Mouse (Mus musculus) neural tube, embryonic 15.5 days (tissue): ENCODE data around the gene Hoxd10. TPM values are rescaled to one million over a fixed set of nuclear protein-coding genes. Genes with fewer than 3 reads are reported as not detected.
A peak's percentile ranks its signal among the peaks of the same experiment; 100 is the strongest.

Experiments used
- ATAC-seq: fragments of 200-750 bp; cut with Nextera tagmentation; 2 replicates; pipeline ENCODE4 v1.8.0; 2017; ENCODE audit warnings: mild to moderate bottlenecking, moderate TSS enrichment, moderate library complexity; ENCODE audit not compliant: low FRiP score
- H3K27ac ChIP-seq: fragments of 300-500 bp; sonication (generic); replicated peaks from 2 replicates; pipeline ENCODE4 v1.5.1; 2015; ENCODE audit warnings: mild to moderate bottlenecking, inconsistent platforms
- H3K27me3 ChIP-seq: fragments of 300-500 bp; sonication (generic); replicated peaks from 2 replicates; pipeline ENCODE4 v1.6.1; 2015; ENCODE audit warnings: inconsistent platforms
- H3K36me3 ChIP-seq: fragments of 300-500 bp; sonication (generic); 2 replicates; pipeline ENCODE4 v1.6.1; 2015; ENCODE audit warnings: inconsistent platforms
- H3K4me1 ChIP-seq: fragments of 300-500 bp; sonication (generic); 2 replicates; pipeline ENCODE4 v1.6.1; 2015; ENCODE audit warnings: inconsistent platforms
- H3K4me2 ChIP-seq: fragments of 300-500 bp; sonication (generic); 2 replicates; pipeline ENCODE4 v1.6.1; 2015; ENCODE audit warnings: inconsistent platforms, mild to moderate bottlenecking, moderate library complexity
- H3K4me3 ChIP-seq: fragments of 300-500 bp; sonication (generic); replicated peaks from 2 replicates; pipeline ENCODE4 v1.5.1; 2015; ENCODE audit warnings: mild to moderate bottlenecking, inconsistent platforms
- H3K9ac ChIP-seq: fragments of 300-500 bp; sonication (generic); replicated peaks from 2 replicates; pipeline ENCODE4 v1.6.1; 2015; ENCODE audit warnings: mild to moderate bottlenecking, inconsistent platforms
- H3K9me3 ChIP-seq: fragments of 300-500 bp; sonication (generic); replicated peaks from 2 replicates; pipeline ENCODE4 v1.6.1; 2016; ENCODE audit warnings: inconsistent platforms
- WGBS: fragments of 180-500 bp; shearing (Covaris S2); methylation state at CpG from one replicate; pipeline ENCODE4 v1.1.7; 2015; ENCODE audit warnings: mixed read lengths; 5-methylcytosine and 5-hydroxymethylcytosine counted together
- polyA plus RNA-seq: library from polyadenylated mRNA; unstranded; fragments of >200 nt; fragmentation: Nextera tagmentation; extraction: Ambion mirVana; gene quantifications from 2 replicates; pipeline ENCODE4 v1.2.1, GENCODE M21; 2015

Gene Hoxd10
- polyA plus RNA-seq, 1 experiment from 2014 or later = 61.8 TPM

DNA sequence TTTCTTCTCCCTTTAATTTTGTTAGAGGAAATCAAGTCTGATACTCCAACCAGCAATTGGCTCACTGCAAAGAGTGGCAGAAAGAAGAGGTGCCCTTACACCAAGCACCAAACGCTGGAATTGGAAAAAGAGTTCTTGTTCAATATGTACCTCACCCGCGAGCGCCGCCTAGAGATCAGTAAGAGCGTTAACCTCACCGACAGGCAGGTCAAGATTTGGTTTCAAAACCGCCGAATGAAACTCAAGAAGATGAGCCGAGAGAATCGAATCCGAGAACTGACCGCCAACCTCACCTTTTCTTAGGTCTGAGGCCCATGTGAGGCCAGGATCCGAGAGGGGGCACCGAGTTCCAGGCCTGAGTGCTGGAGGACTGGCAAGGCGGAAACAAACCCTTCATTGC is 2.3 kb downstream of the Hoxd10 start:
- Histone ChIP-seq H3K27me3 (peaks cover 51% of the 10 kb centered on the region), H3K4me2 (peak overlapping the region; percentile 68), H3K9me3 (no peaks in the 10 kb centered on the region), H3K9ac (no peak overlapping the region), H3K36me3 (no peaks in the 10 kb centered on the region), H3K4me1 (peaks cover 46% of the 10 kb centered on the region), H3K4me3 (peak overlapping the region; percentile 50), H3K27ac (peak overlapping the region; percentile 84)
- 2% methylated on average over 16 of the region's 16 CpGs for WGBS
- ATAC-seq = no peak

- peaks cover 56% of the 10 kb centered on the region for H3K4me1 ChIP-seq
Observed at GRCm38 (mm10) chr2:74695383-74695782, 3.7 kb downstream of the Hoxd10 start.

DNA sequence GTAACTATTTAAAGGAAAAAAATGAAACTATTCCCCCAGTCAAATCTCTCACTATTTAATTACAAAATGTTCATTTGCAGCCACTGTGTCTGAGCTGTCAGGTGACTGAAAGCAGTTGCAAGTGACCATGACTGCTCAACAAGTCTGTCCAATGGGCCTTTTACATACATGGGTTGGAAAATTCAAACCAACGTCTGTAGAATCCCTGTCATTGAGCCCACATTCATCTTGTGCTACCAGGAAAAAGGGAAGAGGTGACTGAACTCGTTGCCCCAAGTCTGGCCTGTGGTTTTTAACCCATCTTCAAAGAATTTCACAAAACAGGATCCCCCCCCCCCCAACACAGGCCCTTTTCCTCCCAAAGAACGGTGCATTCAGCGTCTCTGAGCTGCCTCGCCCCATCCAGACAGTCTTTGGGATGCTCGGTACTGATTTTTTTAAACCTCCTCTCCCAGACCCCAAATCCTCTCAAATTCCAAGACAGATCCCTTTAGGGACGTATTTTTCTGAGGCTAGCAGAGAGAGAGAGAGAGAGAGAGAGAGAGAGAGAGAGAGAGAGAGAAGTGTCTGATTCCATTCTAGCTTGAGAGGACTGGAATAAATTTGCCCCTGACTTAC is 4.2 kb downstream of the Hoxd10 start:
- Histone ChIP-seq H3K4me3 (peak overlapping the region; percentile 50), H3K4me1 (peaks cover 60% of the 10 kb centered on the region)
- ATAC-seq = no peak

More at GRCm38 (mm10) chr2:74695383-74695782, 3.7 kb downstream of the Hoxd10 start:
- Histone ChIP-seq H3K27ac (peak overlapping the region; percentile 28; the same call in 1 of the 2 replicates), H3K4me2 (peak overlapping the region; percentile 68), H3K36me3 (no peaks in the 10 kb centered on the region), H3K4me3 (peak overlapping the region; percentile 50; the same call in 1 of the 2 replicates), H3K27me3 (peaks cover 50% of the 10 kb centered on the region), H3K9me3 (no peaks in the 10 kb centered on the region), H3K9ac (0 out of 2 replicates have a peak overlapping the region, but pooled peaks have one; percentile 10)
- 11% methylated on average over 1 of the region's 1 CpGs for WGBS
- no peak for ATAC-seq

GRCm38 (mm10) chr2:74696442-74697335 is 5.0 kb downstream of the Hoxd10 start:
- peak; percentile 8; the same call in 1 of the 2 replicates for ATAC-seq
- Histone ChIP-seq H3K27ac (peak overlapping the region; percentile 89), H3K36me3 (no peaks in the 10 kb centered on the region), H3K4me1 (peaks cover 52% of the 10 kb centered on the region), H3K4me3 (peak overlapping the region; percentile 50), H3K9me3 (no peaks in the 10 kb centered on the region), H3K9ac (peak overlapping the region; percentile 63), H3K27me3 (peaks cover 49% of the 10 kb centered on the region), H3K4me2 (peak overlapping the region; percentile 68)
- 3% methylated on average over 34 of the region's 34 CpGs for WGBS

More for the DNA sequence above, 4.2 kb downstream of the Hoxd10 start:
- Histone ChIP-seq H3K27me3 (peaks cover 53% of the 10 kb centered on the region), H3K9me3 (no peaks in the 10 kb centered on the region), H3K36me3 (no peaks in the 10 kb centered on the region), H3K27ac (peak overlapping the region; percentile 89), H3K9ac (peak overlapping the region; percentile 32; the same call in 1 of the 2 replicates), H3K4me2 (peak overlapping the region; percentile 68)
- 13% methylated on average over 7 of the region's 7 CpGs for WGBS

DNA sequence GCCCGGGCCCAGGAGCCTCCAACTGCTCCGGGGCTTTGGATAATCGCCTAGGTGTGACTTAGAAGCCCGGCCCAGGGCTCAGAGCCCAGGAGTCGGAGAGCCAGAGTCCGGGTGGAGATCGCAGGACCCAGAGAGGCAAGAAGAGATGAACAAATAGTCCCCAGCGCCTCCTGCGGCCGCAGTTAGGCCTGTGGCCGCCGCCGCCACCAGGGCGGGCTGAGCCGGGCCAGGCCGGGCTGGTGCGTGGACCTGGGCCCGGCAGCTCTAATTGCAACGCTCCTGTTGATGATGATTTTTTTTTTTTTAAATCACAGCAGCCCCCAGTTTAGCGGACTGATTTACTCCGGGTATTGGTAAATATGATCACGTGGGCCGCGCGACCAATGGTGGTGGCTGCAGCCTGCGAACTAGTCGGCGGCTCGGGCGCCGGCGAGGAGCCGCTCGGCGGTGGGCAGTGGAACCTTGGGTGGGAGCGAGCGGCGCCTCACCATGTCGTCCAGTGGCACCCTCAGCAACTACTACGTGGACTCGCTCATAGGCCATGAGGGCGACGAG is 5.9 kb downstream of the Hoxd10 start, which contains the start of gene Hoxd9:
Hoxd9 (plus strand) TSS at position 161 of the 555 bp plus-strand sequence.
- Histone ChIP-seq H3K4me2 (peak within 1 kb of the TSS; percentile 68), H3K4me1 (peaks cover 45% of the 10 kb centered on the region), H3K4me3 (peak within 1 kb of the TSS; percentile 50), H3K27me3 (peaks cover 39% of the 10 kb centered on the region), H3K9ac (peak within 1 kb of the TSS; percentile 63), H3K27ac (peak within 1 kb of the TSS; percentile 89), H3K36me3 (no peaks in the 10 kb centered on the region), H3K9me3 (no peaks in the 10 kb centered on the region)
- WGBS = under 1% methylated on average over 43 of the region's 43 CpGs
- peak; percentile 76 for ATAC-seq

GRCm38 (mm10) chr2:74698201-74699052 is 6.7 kb downstream of the Hoxd10 start:
- peak overlapping the region; percentile 89 for H3K27ac ChIP-seq
- H3K9ac ChIP-seq = peak overlapping the region; percentile 63
- H3K36me3 ChIP-seq = no peaks in the 10 kb centered on the region
- WGBS = under 1% methylated on average over 79 of the region's 86 CpGs
- peak overlapping the region; percentile 50 for H3K4me3 ChIP-seq
- H3K4me2 ChIP-seq = peak overlapping the region; percentile 68
- ATAC-seq = peak; percentile 34; the same call in 1 of the 2 replicates
- peaks cover 42% of the 10 kb centered on the region for H3K4me1 ChIP-seq
- H3K9me3 ChIP-seq = no peaks in the 10 kb centered on the region
- H3K27me3 ChIP-seq = peaks cover 33% of the 10 kb centered on the region

DNA sequence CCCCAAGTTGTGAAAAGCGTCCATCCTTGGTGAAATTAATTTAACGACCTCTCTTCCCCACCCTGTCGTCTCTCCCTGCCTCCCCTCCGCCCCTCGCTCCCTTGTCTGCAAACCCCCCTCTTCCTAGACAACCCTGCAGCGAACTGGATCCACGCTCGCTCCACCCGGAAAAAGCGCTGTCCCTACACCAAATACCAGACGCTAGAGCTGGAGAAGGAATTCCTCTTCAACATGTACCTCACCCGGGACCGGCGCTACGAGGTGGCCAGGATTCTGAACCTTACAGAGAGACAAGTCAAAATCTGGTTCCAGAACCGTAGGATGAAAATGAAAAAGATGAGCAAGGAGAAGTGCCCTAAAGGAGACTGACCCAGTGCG is 7.3 kb downstream of the Hoxd10 start:
- Histone ChIP-seq H3K4me1 (peaks cover 48% of the 10 kb centered on the region), H3K4me3 (peak overlapping the region; percentile 50), H3K36me3 (no peaks in the 10 kb centered on the region), H3K27ac (peak overlapping the region; percentile 89), H3K27me3 (peaks cover 30% of the 10 kb centered on the region), H3K9me3 (no peaks in the 10 kb centered on the region), H3K9ac (peak overlapping the region; percentile 63), H3K4me2 (peak overlapping the region; percentile 68)
- 0 out of 2 replicates have a peak, but pooled peaks have one; percentile 5 for ATAC-seq
- WGBS = 2% methylated on average over 17 of the region's 17 CpGs

DNA sequence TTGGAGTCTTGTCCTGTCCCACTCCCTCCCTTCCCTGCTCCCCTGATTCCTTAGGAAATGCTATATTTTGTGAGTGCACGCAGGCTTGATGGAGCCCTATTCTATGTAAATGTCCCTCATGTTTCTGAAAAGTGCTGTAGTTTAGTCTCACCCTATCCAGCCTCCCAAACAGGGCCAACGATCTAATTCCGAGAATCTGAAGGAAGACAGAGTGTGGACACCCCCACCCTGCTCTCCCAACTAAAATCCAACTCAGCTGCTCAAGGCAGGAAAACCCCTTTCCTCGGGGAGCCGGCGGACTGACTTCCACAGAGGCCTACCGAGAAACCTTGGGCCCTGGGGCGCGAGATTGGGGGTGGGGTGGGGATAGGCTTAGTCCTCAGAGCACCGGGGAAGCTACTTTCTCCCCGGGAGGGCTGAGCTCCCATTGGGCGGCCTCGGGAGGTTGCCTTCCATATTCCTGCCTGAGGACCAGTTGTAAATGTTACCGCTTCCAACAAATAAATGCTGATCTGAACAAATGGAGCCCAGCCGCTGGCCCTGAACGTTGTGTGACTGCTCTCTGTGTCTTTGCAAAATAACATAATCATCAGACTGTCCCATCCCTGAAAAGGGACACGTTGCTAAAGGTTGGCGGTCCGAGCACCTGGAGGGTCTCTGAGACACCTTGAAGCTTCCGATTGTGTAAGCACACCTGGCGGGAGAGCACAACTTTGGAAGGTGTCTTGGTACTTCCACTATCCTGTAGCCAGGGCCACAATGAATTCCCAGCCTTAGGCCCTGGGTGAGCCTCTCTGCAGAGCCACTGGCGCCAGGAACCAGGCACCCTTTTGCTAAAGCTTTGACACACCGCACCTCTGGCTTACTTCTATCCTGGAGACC is 8.2 kb downstream of the Hoxd10 start:
- peaks cover 25% of the 10 kb centered on the region for H3K27me3 ChIP-seq
- H3K9me3 ChIP-seq = no peaks in the 10 kb centered on the region
- whole genome bisulfite sequencing = 6% methylated on average over 23 of the region's 23 CpGs
- no peak for ATAC-seq
- H3K9ac ChIP-seq = peak overlapping the region; percentile 63
- H3K27ac ChIP-seq = peak overlapping the region; percentile 89
- peak overlapping the region; percentile 68 for H3K4me2 ChIP-seq
- no peaks in the 10 kb centered on the region for H3K36me3 ChIP-seq
- peaks cover 51% of the 10 kb centered on the region for H3K4me1 ChIP-seq
- peak overlapping the region; percentile 50 for H3K4me3 ChIP-seq

DNA sequence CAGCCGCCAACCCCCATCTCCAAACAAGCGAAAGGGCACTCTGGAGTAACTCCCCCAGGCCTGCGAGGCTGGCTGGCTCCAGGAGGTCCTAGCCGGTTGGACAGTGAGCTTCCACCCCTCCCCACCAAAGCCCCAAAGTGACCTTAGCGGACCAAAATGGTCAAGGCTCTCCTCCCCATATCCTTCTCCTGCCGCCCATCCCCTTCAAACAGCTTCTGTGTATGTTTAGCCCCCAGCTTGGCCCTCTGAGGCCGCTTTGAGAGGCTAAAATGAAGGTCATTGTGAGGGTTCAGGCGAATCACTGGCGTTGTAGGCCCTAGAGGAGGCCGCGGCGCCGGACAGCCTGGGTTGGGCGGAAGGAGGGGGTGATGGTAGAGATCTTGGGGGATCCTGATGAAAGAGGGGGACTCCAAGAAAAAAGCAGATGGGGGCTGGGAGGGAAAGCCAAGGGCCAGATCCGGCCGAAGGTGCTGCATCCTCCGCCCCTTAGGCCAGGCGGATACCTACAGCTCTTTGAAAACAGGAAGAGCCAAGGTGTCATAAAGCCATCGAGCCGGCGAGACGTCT is 8.9 kb downstream of the Hoxd10 start:
- H3K4me1 ChIP-seq = peaks cover 45% of the 10 kb centered on the region
- peak overlapping the region; percentile 68 for H3K4me2 ChIP-seq
- peak overlapping the region; percentile 50 for H3K4me3 ChIP-seq
- H3K36me3 ChIP-seq = no peaks in the 10 kb centered on the region
- no peak for ATAC-seq
- no peaks in the 10 kb centered on the region for H3K9me3 ChIP-seq
- H3K27ac ChIP-seq = peak overlapping the region; percentile 89
- H3K27me3 ChIP-seq = peaks cover 18% of the 10 kb centered on the region
- 11% methylated on average over 22 of the region's 22 CpGs for WGBS
- H3K9ac ChIP-seq = peak overlapping the region; percentile 63
